Mouse (Mus musculus) forebrain, embryonic 10.5 days (tissue): ENCODE measurements around the gene Ccdc63. TPM values are rescaled to one million over a fixed set of nuclear protein-coding genes. Genes with fewer than 3 reads are reported as not detected.

Source experiments
- DNase-seq: peaks from one replicate; pipeline ENCODE4 v3.0.0-alpha.2; 2017; ENCODE audit warnings: low spot score; ENCODE audit errors: extremely low spot score
- H3K27ac ChIP-seq: fragments of 300-500 bp; sonication (generic); 2 replicates; pipeline ENCODE4 v1.5.1; 2016; ENCODE audit warnings: mild to moderate bottlenecking
- H3K27me3 ChIP-seq: fragments of 300-500 bp; sonication (generic); 2 replicates; pipeline ENCODE4 v1.6.1; 2016; ENCODE audit warnings: mild to moderate bottlenecking; ENCODE audit not compliant: poor library complexity, severe bottlenecking
- H3K36me3 ChIP-seq: fragments of 300-500 bp; sonication (generic); replicated peaks from 2 replicates; pipeline ENCODE4 v1.6.1; 2016; ENCODE audit warnings: mild to moderate bottlenecking, moderate library complexity
- H3K4me1 ChIP-seq: fragments of 300-500 bp; sonication (generic); 2 replicates; pipeline ENCODE4 v1.6.1; 2016
- H3K4me3 ChIP-seq: fragments of 300-500 bp; sonication (generic); 2 replicates; pipeline ENCODE4 v1.5.1; 2016; ENCODE audit warnings: mild to moderate bottlenecking, moderate library complexity
- H3K9me3 ChIP-seq: fragments of 300-500 bp; sonication (generic); 2 replicates; pipeline ENCODE4 v1.6.1; 2016; ENCODE audit warnings: mild to moderate bottlenecking, moderate library complexity
- WGBS: fragments of 180-500 bp; shearing (Covaris S2); methylation state at CpG from one replicate; pipeline ENCODE4 v1.1.7; 2016; 5-methylcytosine and 5-hydroxymethylcytosine counted together
- polyA plus RNA-seq: library from polyadenylated mRNA; unstranded; fragments of >200 nt; fragmentation: Nextera tagmentation; extraction: Ambion mirVana; gene quantifications from 2 replicates; pipeline ENCODE4 v1.2.1, GENCODE M21; 2016

The Ccdc63 gene
- polyA plus RNA-seq, 1 experiment from 2014 or later = not detected

DNA sequence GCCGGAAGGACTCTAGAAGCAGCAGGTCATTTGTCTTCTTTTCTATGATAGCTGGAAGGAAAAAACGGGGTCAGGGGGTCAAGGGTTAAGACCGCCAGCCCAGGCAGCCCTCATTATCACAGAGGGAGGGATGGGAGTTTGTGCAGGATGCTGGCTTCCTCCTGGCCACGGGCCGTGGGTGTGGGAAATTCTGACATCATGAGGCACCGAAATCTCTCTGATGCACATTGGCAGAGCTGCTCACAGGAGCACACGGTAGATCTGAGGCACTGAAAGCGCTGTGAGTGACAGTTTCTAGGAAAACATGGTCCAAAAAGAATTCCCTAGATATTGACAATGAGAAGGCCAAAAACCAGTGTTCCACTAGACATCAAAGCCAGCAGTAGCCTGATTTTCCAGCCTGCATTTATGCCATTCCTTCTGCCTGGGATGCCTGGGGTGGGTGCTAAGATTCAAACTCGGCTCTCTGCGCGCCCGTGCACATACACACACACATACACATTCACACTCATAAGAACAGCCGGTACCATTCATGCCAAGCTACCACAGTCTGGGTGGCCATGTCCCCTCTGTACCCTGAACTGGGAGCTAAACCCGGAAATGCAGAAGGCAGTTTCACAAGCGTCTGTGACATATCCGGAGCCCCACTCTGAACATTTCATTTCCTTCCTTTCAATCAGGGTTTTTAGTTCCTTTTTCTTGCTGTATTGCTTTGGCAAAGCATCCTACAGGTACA lies 31.1 kb downstream of the Ccdc63 start:
- DNase-seq = no peak
- Histone ChIP-seq H3K27ac (no peak overlapping the region), H3K27me3 (0 out of 2 replicates have a peak, but pooled peaks cover 9% of the 10 kb centered on the region), H3K9me3 (no peaks in the 10 kb centered on the region), H3K4me1 (peaks cover 14% of the 10 kb centered on the region), H3K4me3 (no peak overlapping the region), H3K36me3 (no peaks in the 10 kb centered on the region)
- WGBS = 62% methylated on average over 16 of the region's 16 CpGs

DNA sequence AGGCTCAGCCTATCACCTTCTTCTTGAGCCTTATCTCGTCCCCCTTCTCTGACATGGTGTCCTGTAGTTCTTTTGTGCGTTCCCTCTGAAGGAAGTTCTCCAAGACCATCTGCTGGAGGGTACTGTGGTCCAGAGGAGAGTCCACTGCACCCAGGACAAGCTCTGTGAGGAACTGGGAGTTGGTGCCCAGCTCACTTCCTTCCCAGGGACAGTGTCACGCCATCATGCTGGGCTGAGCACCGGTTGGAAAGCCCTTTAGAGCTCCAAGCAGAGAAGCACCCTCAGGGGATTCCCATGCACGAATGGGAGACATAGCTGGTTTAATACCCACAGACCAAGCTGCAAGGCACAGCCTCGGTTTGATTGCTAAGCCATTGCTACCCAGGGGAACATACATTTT lies 32.5 kb downstream of the Ccdc63 start:
- 0 out of 2 replicates have a peak, but pooled peaks cover 9% of the 10 kb centered on the region for H3K27me3 ChIP-seq
- H3K36me3 ChIP-seq = no peaks in the 10 kb centered on the region
- peaks cover 14% of the 10 kb centered on the region for H3K4me1 ChIP-seq
- no peak overlapping the region for H3K27ac ChIP-seq
- WGBS = 73% methylated on average over 6 of the region's 6 CpGs
- no peak for DNase-seq
- no peak overlapping the region for H3K4me3 ChIP-seq
- no peaks in the 10 kb centered on the region for H3K9me3 ChIP-seq

DNA sequence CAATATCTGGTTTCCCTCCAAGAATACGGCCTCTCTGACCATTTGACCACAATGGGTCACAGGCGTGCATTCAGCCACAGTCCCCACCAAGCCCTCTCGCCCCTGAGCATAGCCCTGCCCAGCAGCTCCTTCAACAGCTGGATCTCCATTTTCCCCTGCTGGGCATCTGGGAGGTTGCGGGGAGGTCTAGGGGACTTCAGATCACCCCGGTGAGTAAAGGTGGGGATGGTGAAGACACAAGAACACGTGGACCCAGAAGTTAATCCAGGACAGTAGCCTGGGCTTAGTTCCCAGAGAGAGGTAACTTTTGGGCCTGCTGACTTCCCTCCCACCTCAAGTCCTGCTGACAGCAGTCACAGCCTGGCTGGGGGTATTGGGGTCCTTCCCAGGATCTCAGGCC lies 34.4 kb downstream of the Ccdc63 start:
- DNase-seq = no peak
- Histone ChIP-seq H3K36me3 (no peaks in the 10 kb centered on the region), H3K4me3 (no peak overlapping the region), H3K27me3 (peaks cover 15% of the 10 kb centered on the region), H3K4me1 (peaks cover 14% of the 10 kb centered on the region), H3K9me3 (no peaks in the 10 kb centered on the region), H3K27ac (no peak overlapping the region)
- 73% methylated on average over 6 of the region's 6 CpGs for WGBS

- peaks cover 27% of the 10 kb centered on the region for H3K27me3 ChIP-seq
- no peak overlapping the region for H3K4me3 ChIP-seq
- DNase-seq = no peak
- no peaks in the 10 kb centered on the region for H3K9me3 ChIP-seq
- WGBS = 91% methylated on average over 9 of the region's 9 CpGs
- H3K4me1 ChIP-seq = peaks cover 20% of the 10 kb centered on the region
- H3K27ac ChIP-seq = no peak overlapping the region
- H3K36me3 ChIP-seq = no peaks in the 10 kb centered on the region
Observed at GRCm38 (mm10) chr5:122104981-122105380, 35.6 kb downstream of the Ccdc63 start.

GRCm38 (mm10) chr5:122104201-122104600 lies 36.4 kb downstream of the Ccdc63 start:
- DNase-seq = peak; percentile 38
- no peak overlapping the region for H3K27ac ChIP-seq
- H3K36me3 ChIP-seq = no peaks in the 10 kb centered on the region
- no peaks in the 10 kb centered on the region for H3K9me3 ChIP-seq
- peaks cover 28% of the 10 kb centered on the region for H3K27me3 ChIP-seq
- H3K4me1 ChIP-seq = peaks cover 15% of the 10 kb centered on the region
- no peak overlapping the region for H3K4me3 ChIP-seq
- 34% methylated on average over 2 of the region's 2 CpGs for WGBS

DNA sequence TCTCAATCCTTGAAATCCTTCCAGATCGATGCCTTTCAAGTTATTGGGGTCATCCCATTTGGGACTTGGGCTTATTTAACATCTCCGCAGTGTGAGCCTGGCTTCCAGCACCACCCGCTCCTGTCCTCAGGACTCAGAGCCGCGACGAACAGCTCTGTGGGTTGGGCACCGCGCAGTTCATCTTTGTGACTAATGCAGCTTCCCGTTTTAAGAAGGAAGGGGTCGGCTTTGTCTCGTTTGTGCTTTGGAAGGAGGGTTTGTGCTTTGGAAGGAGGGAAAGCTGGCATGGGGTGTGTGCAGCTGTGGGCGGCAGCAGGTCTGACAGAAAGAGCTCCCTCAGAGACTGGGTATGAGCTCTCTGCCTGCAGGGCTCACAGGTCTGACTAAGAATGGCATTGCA lies 37.5 kb downstream of the Ccdc63 start:
- H3K4me3 ChIP-seq = no peak overlapping the region
- no peak for DNase-seq
- H3K4me1 ChIP-seq = peaks cover 10% of the 10 kb centered on the region
- WGBS = 66% methylated on average over 12 of the region's 12 CpGs
- H3K9me3 ChIP-seq = no peaks in the 10 kb centered on the region
- H3K36me3 ChIP-seq = no peaks in the 10 kb centered on the region
- no peak overlapping the region for H3K27ac ChIP-seq
- peaks cover 28% of the 10 kb centered on the region for H3K27me3 ChIP-seq

DNA sequence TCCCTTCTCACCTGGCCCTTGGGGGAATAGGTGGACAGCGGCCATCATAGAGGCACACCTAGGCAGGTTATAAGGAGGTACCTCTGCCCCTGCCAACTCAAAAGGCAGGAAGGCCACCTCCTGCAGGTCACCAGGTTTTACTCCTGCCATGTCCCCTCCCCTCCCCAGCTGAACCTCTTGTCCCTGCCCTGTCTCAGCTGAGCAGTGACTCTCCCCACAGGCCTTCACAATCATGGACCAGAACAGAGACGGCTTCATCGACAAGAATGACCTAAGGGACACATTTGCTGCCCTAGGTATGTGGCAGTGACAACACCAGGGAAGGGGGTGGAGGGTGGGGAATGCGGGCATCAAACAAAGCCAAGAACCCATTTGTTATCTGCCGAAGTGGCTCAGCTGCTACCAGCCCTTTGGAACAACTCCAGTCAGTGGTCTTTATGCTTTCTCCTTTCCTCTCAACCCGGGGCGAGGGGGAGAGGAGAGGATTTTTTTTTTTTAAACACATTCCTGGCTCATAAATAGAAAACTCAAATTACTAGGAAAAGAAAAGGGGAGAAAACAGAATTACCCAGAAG lies 38.1 kb downstream of the Ccdc63 start:
- Histone ChIP-seq H3K27ac (no peak overlapping the region), H3K36me3 (no peaks in the 10 kb centered on the region), H3K27me3 (peaks cover 28% of the 10 kb centered on the region), H3K4me1 (peaks cover 10% of the 10 kb centered on the region), H3K9me3 (no peaks in the 10 kb centered on the region), H3K4me3 (no peak overlapping the region)
- 70% methylated on average over 7 of the region's 7 CpGs for WGBS
- DNase-seq = no peak

DNA sequence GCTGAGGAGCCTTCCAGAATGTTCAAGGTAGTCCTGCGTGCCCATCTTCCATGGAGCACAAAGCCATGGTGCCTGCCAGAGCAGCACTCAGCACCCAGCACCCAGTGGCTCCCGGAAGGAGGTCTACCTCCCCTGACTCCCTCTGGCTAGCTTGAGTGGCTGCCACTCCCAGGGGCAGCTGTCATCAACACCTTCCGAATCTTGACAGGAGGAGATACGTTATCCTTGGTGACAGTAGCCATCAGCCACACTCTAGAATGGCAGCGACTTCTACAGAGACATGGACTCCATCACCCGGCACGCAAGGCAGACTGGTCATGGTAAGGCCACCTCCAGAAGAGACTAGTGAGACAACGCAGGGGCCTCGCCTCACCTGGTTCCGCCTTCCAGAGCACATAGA lies 46.2 kb downstream of the Ccdc63 start:
- peaks cover 9% of the 10 kb centered on the region; the same call in 1 of the 2 replicates for H3K4me1 ChIP-seq
- no peak for DNase-seq
- WGBS = 93% methylated on average over 10 of the region's 10 CpGs
- H3K27ac ChIP-seq = no peak overlapping the region
- peaks cover 6% of the 10 kb centered on the region; the same call in 1 of the 2 replicates for H3K9me3 ChIP-seq
- H3K36me3 ChIP-seq = no peaks in the 10 kb centered on the region
- H3K27me3 ChIP-seq = no peaks in the 10 kb centered on the region
- no peak overlapping the region for H3K4me3 ChIP-seq

GRCm38 (mm10) chr5:122093734-122094133 lies 46.9 kb downstream of the Ccdc63 start:
- no peak for DNase-seq
- no peaks in the 10 kb centered on the region for H3K27me3 ChIP-seq
- peaks cover 9% of the 10 kb centered on the region; the same call in 1 of the 2 replicates for H3K4me1 ChIP-seq
- H3K27ac ChIP-seq = no peak overlapping the region
- 92% methylated on average over 14 of the region's 14 CpGs for WGBS
- no peak overlapping the region for H3K4me3 ChIP-seq
- H3K9me3 ChIP-seq = peaks cover 6% of the 10 kb centered on the region; the same call in 1 of the 2 replicates
- H3K36me3 ChIP-seq = no peaks in the 10 kb centered on the region

DNA sequence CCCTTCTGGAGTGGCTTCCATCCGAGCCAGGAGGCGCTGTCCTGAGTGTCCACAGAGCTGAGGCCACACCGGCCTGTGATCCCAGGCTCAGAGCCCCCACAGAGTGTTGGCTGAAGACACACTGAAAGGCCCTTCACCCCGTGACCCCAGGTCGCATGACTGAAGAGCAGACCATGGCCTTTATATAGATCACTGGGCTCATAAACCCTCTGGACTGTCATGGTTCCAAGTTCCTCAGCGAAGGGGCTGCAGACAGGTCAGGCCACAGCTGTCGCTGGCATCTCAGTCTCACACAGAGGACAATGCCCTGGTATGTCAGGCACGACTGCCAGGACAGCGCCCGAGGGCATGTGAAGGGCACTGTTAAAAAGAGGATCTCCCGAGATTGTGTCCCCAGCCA lies 47.8 kb downstream of the Ccdc63 start:
- Histone ChIP-seq H3K27ac (no peak overlapping the region), H3K4me1 (peaks cover 9% of the 10 kb centered on the region; the same call in 1 of the 2 replicates)

DNA sequence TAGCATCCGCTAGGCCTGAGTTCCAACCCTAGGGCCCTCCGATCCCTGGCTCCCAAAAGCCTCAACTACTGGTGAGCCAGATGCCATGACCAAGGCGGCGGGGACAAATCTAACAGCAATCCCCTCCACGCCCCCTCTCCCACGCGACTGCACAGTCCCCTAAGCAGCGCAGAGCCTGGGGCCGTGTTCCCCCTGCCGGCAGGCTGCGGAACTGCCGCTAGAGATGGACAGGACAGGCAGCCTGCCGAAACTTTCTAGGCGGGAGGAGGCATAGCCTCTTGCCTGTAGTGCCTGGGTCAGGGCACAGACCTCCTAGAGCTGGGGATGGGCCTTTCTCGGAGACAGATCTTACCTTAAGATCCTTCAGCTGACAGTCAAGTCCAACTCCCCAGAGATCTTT lies 49.6 kb downstream of the Ccdc63 start:
- peak; percentile 81 for DNase-seq
- WGBS = 18% methylated on average over 15 of the region's 15 CpGs
- Histone ChIP-seq H3K9me3 (peaks cover 6% of the 10 kb centered on the region; the same call in 1 of the 2 replicates), H3K27me3 (0 out of 2 replicates have a peak, but pooled peaks cover 1% of the 10 kb centered on the region), H3K27ac (no peak overlapping the region), H3K4me1 (peaks cover 9% of the 10 kb centered on the region; the same call in 1 of the 2 replicates), H3K4me3 (no peak overlapping the region), H3K36me3 (no peaks in the 10 kb centered on the region)

More for the DNA sequence above, 47.8 kb downstream of the Ccdc63 start:
- 78% methylated on average over 11 of the region's 11 CpGs for WGBS
- H3K36me3 ChIP-seq = no peaks in the 10 kb centered on the region
- H3K27me3 ChIP-seq = no peaks in the 10 kb centered on the region
- peaks cover 6% of the 10 kb centered on the region; the same call in 1 of the 2 replicates for H3K9me3 ChIP-seq
- no peak for DNase-seq
- H3K4me3 ChIP-seq = no peak overlapping the region

GRCm38 (mm10) chr5:122089664-122090063 lies 51.0 kb downstream of the Ccdc63 start:
- no peak overlapping the region for H3K4me3 ChIP-seq
- peaks cover 9% of the 10 kb centered on the region; the same call in 1 of the 2 replicates for H3K4me1 ChIP-seq
- no peaks in the 10 kb centered on the region for H3K36me3 ChIP-seq
- no peak overlapping the region for H3K27ac ChIP-seq
- H3K27me3 ChIP-seq = 0 out of 2 replicates have a peak, but pooled peaks cover 3% of the 10 kb centered on the region
- no peak for DNase-seq
- peaks cover 6% of the 10 kb centered on the region; the same call in 1 of the 2 replicates for H3K9me3 ChIP-seq
- 85% methylated on average over 8 of the region's 8 CpGs for WGBS

- WGBS = 7% methylated on average over 5 of the region's 5 CpGs
- H3K27ac ChIP-seq = no peak overlapping the region
Observed at GRCm38 (mm10) chr5:122088917-122089316, 51.7 kb downstream of the Ccdc63 start.

More at GRCm38 (mm10) chr5:122088917-122089316, 51.7 kb downstream of the Ccdc63 start:
- Histone ChIP-seq H3K4me3 (no peak overlapping the region), H3K27me3 (0 out of 2 replicates have a peak, but pooled peaks cover 3% of the 10 kb centered on the region), H3K36me3 (no peaks in the 10 kb centered on the region), H3K4me1 (peaks cover 9% of the 10 kb centered on the region; the same call in 1 of the 2 replicates), H3K9me3 (peaks cover 6% of the 10 kb centered on the region; the same call in 1 of the 2 replicates)
- DNase-seq = peak; percentile 86
